10 mouse cellular contexts compared by ENCODE assay signal in genomic region chr7:144425953-144426352, GRCm38 (mm10). TPM values are rescaled to one million over a fixed set of nuclear protein-coding genes. Genes with fewer than 3 reads are reported as not detected.
DNase-seq lines count a peak whose midpoint lies in the region; ATAC-seq and TF ChIP-seq lines count a peak whose summit lies in the region.
"Had no signal": no experiment of that assay in that cellular context is flagged by ENCODE, and none has a peak within 500 bp of the region (broad histone marks: within the 10 kb centered on the region; RNA-seq: fewer than 3 reads in every experiment).

No protein-coding gene starts in this region.

- H3K9ac ChIP-seq in kidney, embryonic 16.5 days (replicated peaks; ENCODE audit: low read length) = no peak overlapping the region
- H3K9ac ChIP-seq in CH12.LX (ENCODE audit: insufficient read depth, low read depth) = no peak overlapping the region
- H3K9ac ChIP-seq in midbrain, embryonic 14.5 days (replicated peaks; ENCODE audit: low read length) = no peak overlapping the region
- H3K9ac ChIP-seq: embryonic facial prominence, embryonic 15.5 days; limb, embryonic 15.5 days had no signal

- no peaks in the 10 kb centered on the region for H3K79me2 ChIP-seq in CH12.LX (replicated peaks; ENCODE audit: control insufficient read depth, extremely low read depth, insufficient read depth, poor library complexity, severe bottlenecking)

- H3K27ac ChIP-seq in kidney, embryonic 16.5 days (ENCODE audit: low read length) = no peak overlapping the region
- H3K27ac ChIP-seq in CH12.LX (ENCODE audit: insufficient read depth, low read depth) = no peak overlapping the region
- H3K27ac ChIP-seq in bone marrow, adult 2 months (ENCODE audit: control insufficient read depth, insufficient read depth, low read depth, low read length, poor library complexity) = no peak overlapping the region
- no peak overlapping the region for H3K27ac ChIP-seq in forebrain, embryonic 10.5 days
- H3K27ac ChIP-seq in layer of hippocampus, adult 2 months = peak overlapping the region; percentile 64
- H3K27ac ChIP-seq in midbrain, embryonic 14.5 days (replicated peaks; ENCODE audit: low read depth, low read length) = no peak overlapping the region
- H3K27ac ChIP-seq: embryonic facial prominence, embryonic 15.5 days; limb, embryonic 15.5 days had no signal

- H3K4me1 ChIP-seq in kidney, embryonic 16.5 days (ENCODE audit: insufficient read depth, low read length) = no peaks in the 10 kb centered on the region
- H3K4me1 ChIP-seq in CH12.LX (ENCODE audit: control insufficient read depth in 1 of 2, insufficient read depth in 2 of 2) = no peaks in the 10 kb centered on the region
- H3K4me1 ChIP-seq in bone marrow, adult 2 months (ENCODE audit: control insufficient read depth, insufficient read depth, low read length) = no peaks in the 10 kb centered on the region
- H3K4me1 ChIP-seq in forebrain, embryonic 10.5 days = peaks cover 7% of the 10 kb centered on the region
- no peaks in the 10 kb centered on the region; the same call in 1 of the 2 replicates for H3K4me1 ChIP-seq in midbrain, embryonic 14.5 days (ENCODE audit: control insufficient read depth, insufficient read depth, low read length)
- H3K4me1 ChIP-seq: embryonic facial prominence, embryonic 15.5 days; limb, embryonic 15.5 days had no signal

- in situ Hi-C loops in CH12.LX (cut with MboI; ENCODE audit: low pct_ligation_motif_present, low pct_unique_long_range_greater_than_20kb, low sequenced_read_pairs) = loop anchor here (10.0 to 25.0 kb wide), 2 partner anchors 211 to 339 kb away; no protein-coding TSS in a partner anchor

- DNase-seq in kidney, adult 18-20 months = peak; percentile 35
- DNase-seq in CH12.LX (ENCODE audit: extremely low read depth) = peak; percentile 16
- peak; percentile 63 for DNase-seq in forebrain, embryonic 10.5 days (ENCODE audit: extremely low spot score, low spot score)
- peak; percentile 54 to 84 for DNase-seq in layer of hippocampus, adult 2 months (ENCODE audit: low spot score in 2 of 2)
- DNase-seq in midbrain, embryonic 14.5 days = peak; percentile 89

- peaks cover 5% of the 10 kb centered on the region; the same call in 1 of the 2 replicates for H3K9me3 ChIP-seq in kidney, embryonic 16.5 days (ENCODE audit: low read length)
- H3K9me3 ChIP-seq in CH12.LX (replicated peaks; ENCODE audit: low read length) = peaks cover 4% of the 10 kb centered on the region
- H3K9me3 ChIP-seq in forebrain, embryonic 10.5 days = no peaks in the 10 kb centered on the region
- H3K9me3 ChIP-seq in midbrain, embryonic 14.5 days (ENCODE audit: control insufficient read depth, low read length) = no peaks in the 10 kb centered on the region
- H3K9me3 ChIP-seq: embryonic facial prominence, embryonic 15.5 days; limb, embryonic 15.5 days had no signal

- TF ChIP-seq CTCF in CH12.LX (conservative IDR thresholded peaks at IDR 0.05 in 1 of 2, IDR thresholded peaks at IDR 0.05 in 1 of 2; ENCODE audit: low read depth in 2 of 2, low read length in 2 of 2) = peak; percentile 89 to 92
- peak; percentile 80 for TF ChIP-seq CTCF in bone marrow, adult 2 months (IDR thresholded peaks at IDR 0.05; ENCODE audit: control insufficient read depth, insufficient read depth, low read length)
- TF ChIP-seq CTCF in layer of hippocampus, adult 2 months (conservative IDR thresholded peaks at IDR 0.05) = peak; percentile 99

- no peak for TF ChIP-seq POLR2A in CH12.LX (IDR thresholded peaks at IDR 0.05; ENCODE audit: low read depth, low read length)
- no peak for TF ChIP-seq POLR2A in bone marrow, adult 2 months (IDR thresholded peaks at IDR 0.05; ENCODE audit: borderline replicate concordance, control insufficient read depth, low read depth, low read length)

- peak; percentile 82 for TF ChIP-seq RAD21 in CH12.LX (IDR thresholded peaks at IDR 0.05; ENCODE audit: low read depth, low read length)

- no peaks in the 10 kb centered on the region for H3K27me3 ChIP-seq in kidney, embryonic 16.5 days (ENCODE audit: insufficient read depth, low read length)
- H3K27me3 ChIP-seq in CH12.LX (replicated peaks) = peaks cover 84% of the 10 kb centered on the region
- no peaks in the 10 kb centered on the region; the same call in 1 of the 2 replicates for H3K27me3 ChIP-seq in forebrain, embryonic 10.5 days (ENCODE audit: poor library complexity, severe bottlenecking)
- H3K27me3 ChIP-seq in midbrain, embryonic 14.5 days (ENCODE audit: control insufficient read depth, insufficient read depth, low read length) = no peaks in the 10 kb centered on the region
- H3K27me3 ChIP-seq: limb, embryonic 15.5 days had no signal

- no peak overlapping the region for H3K4me2 ChIP-seq in kidney, embryonic 16.5 days (replicated peaks; ENCODE audit: low read depth, low read length)
- no peak overlapping the region for H3K4me2 ChIP-seq in CH12.LX (ENCODE audit: insufficient read depth, low read depth, poor library complexity, severe bottlenecking)
- H3K4me2 ChIP-seq in midbrain, embryonic 14.5 days (ENCODE audit: low read length) = no peak overlapping the region
- H3K4me2 ChIP-seq: embryonic facial prominence, embryonic 15.5 days; limb, embryonic 15.5 days had no signal

- ATAC-seq in kidney, embryonic 16.5 days (ENCODE audit: low FRiP score, low TSS enrichment) = no peak
- peak; percentile 50; the same call in 1 of the 2 replicates for ATAC-seq in midbrain, embryonic 14.5 days (ENCODE audit: low FRiP score, low TSS enrichment)
- ATAC-seq in activated CD4-positive, CD25-positive, alpha-beta regulatory T cell, adult 4 months = no peak

- dilution Hi-C loops in CH12.LX (cut with MboI; ENCODE audit: extremely low pct_ligation_motif_present, extremely low pct_unique_long_range_greater_than_20kb, low sequenced_read_pairs) = no loop called here

- H3K36me3 ChIP-seq in kidney, embryonic 16.5 days (ENCODE audit: insufficient read depth, low read length) = no peaks in the 10 kb centered on the region
- H3K36me3 ChIP-seq in CH12.LX (replicated peaks in 1 of 2; ENCODE audit: control insufficient read depth in 1 of 2, insufficient read depth in 1 of 2, low read length in 1 of 2) = no peaks in the 10 kb centered on the region
- no peaks in the 10 kb centered on the region for H3K36me3 ChIP-seq in forebrain, embryonic 10.5 days (replicated peaks)
- H3K36me3 ChIP-seq in midbrain, embryonic 14.5 days (ENCODE audit: control insufficient read depth, insufficient read depth, low read length) = no peaks in the 10 kb centered on the region
- H3K36me3 ChIP-seq: embryonic facial prominence, embryonic 15.5 days; limb, embryonic 15.5 days had no signal

- no peak for TF ChIP-seq EP300 in CH12.LX (IDR thresholded peaks at IDR 0.05; ENCODE audit: low read length)

- 7% methylated on average over 8 of the region's 8 CpGs for WGBS in kidney, embryonic 16.5 days
- 14% methylated on average over 8 of the region's 8 CpGs for WGBS in bone marrow, adult 2 months
- WGBS in forebrain, embryonic 10.5 days = 10% methylated on average over 8 of the region's 8 CpGs
- 6% methylated on average over 8 of the region's 8 CpGs for WGBS in midbrain, embryonic 14.5 days

- H3K4me3 ChIP-seq in kidney, embryonic 16.5 days (ENCODE audit: low read length) = no peak overlapping the region
- H3K4me3 ChIP-seq in CH12.LX (replicated peaks in 1 of 3; ENCODE audit: low read depth in 2 of 3, low read length in 2 of 3, poor library complexity in 1 of 3) = no peak overlapping the region
- H3K4me3 ChIP-seq in bone marrow, adult 2 months (replicated peaks; ENCODE audit: control insufficient read depth, low read depth, low read length) = no peak overlapping the region
- H3K4me3 ChIP-seq in forebrain, embryonic 10.5 days = no peak overlapping the region
- no peak overlapping the region for H3K4me3 ChIP-seq in layer of hippocampus, adult 2 months
- no peak overlapping the region for H3K4me3 ChIP-seq in midbrain, embryonic 14.5 days (replicated peaks; ENCODE audit: low read depth, low read length)
- H3K4me3 ChIP-seq: embryonic facial prominence, embryonic 15.5 days; limb, embryonic 15.5 days had no signal

TF ChIP-seq in CH12.LX, 34 proteins besides CTCF, POLR2A, EP300 and RAD21:
- TF ChIP-seq MAFK (IDR thresholded peaks at IDR 0.05; ENCODE audit: insufficient replicate concordance, low read length) = no peak
- TF ChIP-seq SMC3 (IDR thresholded peaks at IDR 0.05; ENCODE audit: low read depth, low read length) = peak; percentile 80

RNA-seq across cellular contexts. Expression of gene Cttn, which starts 44.9 kb away (rescaled TPM):
- polyA plus RNA-seq in kidney, embryonic 16.5 days (2015; fragmentation: Nextera tagmentation; extraction: Ambion mirVana) = 199 and 200 TPM in 2 replicates
- total RNA-seq in CH12.LX (2012; rRNA removed) = 0.13 and 0.55 TPM in 2 replicates
- not detected in 2 replicates for total RNA-seq in CH12.LX (2014; rRNA removed)
- polyA plus RNA-seq in CH12.LX (2012; ENCODE audit: insufficient read length, low read depth) = not detected in 2 replicates
- 25.3 and 37.5 TPM in 2 replicates for polyA plus RNA-seq in bone marrow, adult 2 months (2011; ENCODE audit: insufficient read depth, insufficient read length, low replicate concordance, missing spikeins)
- 192 and 204 TPM in 2 replicates for polyA plus RNA-seq in forebrain, embryonic 10.5 days (2016; fragmentation: Nextera tagmentation; extraction: Ambion mirVana)
- 100 to 1,000 TPM; 179 to 181 TPM for total RNA-seq in layer of hippocampus, adult 2 months (2021)
- polyA plus RNA-seq in midbrain, embryonic 14.5 days (2014; fragmentation: Nextera tagmentation; extraction: Ambion mirVana) = 136 and 177 TPM in 2 replicates
- polyA plus RNA-seq in activated CD4-positive, CD25-positive, alpha-beta regulatory T cell, adult 4 months (2017; shearing (Covaris generic)) = 1 to 10 TPM; 2.8 to 4.2 TPM

Comparison
In these comparisons a context has a peak if more than half of its experiments do, and no peak if none do; other contexts are left out.
1. DNase-seq: peak in every context shown above with its lines; median percentile 89 in midbrain, embryonic 14.5 days; 69 in layer of hippocampus, adult 2 months; 63 in forebrain, embryonic 10.5 days; 35 in kidney, adult 18-20 months; 16 in CH12.LX.